Mouse (Mus musculus): ENCODE measurements around the gene Gm10181. TPM values are rescaled to one million over a fixed set of nuclear protein-coding genes. Genes with fewer than 3 reads are reported as not detected.
"Not testable (repeated sequence)": the region's sequence is repeated elsewhere in the genome, so short reads cannot be mapped to it uniquely, and the experiment has no call there.

Gm10181 gene
- polyA plus RNA-seq, 1 experiment, result not detected

GRCm38 (mm10) chr9:25072666-25073065 is 16.6 kb upstream of the Gm10181 start:
- no peak overlapping the region for H3K4me3 ChIP-seq (ENCODE audit: insufficient read depth, low read depth, low read length)
- TF ChIP-seq CTCF (IDR thresholded peaks at IDR 0.05; ENCODE audit: insufficient read depth, low read depth, low read length), result no peak
- TF ChIP-seq POLR2A (IDR thresholded peaks at IDR 0.05; ENCODE audit: insufficient read depth, low read depth, low read length), result no peak
- peaks cover 2% of the 10 kb centered on the region; the same call in 1 of the 2 replicates for H3K4me1 ChIP-seq (ENCODE audit: control insufficient read depth, insufficient read depth, low read length)
- 98% methylated on average over 1 of the region's 1 CpGs for WGBS
- H3K27ac ChIP-seq (ENCODE audit: insufficient read depth, low read depth, low read length), result no peak overlapping the region

GRCm38 (mm10) chr9:25075977-25076376 is 13.2 kb upstream of the Gm10181 start:
- TF ChIP-seq CTCF (IDR thresholded peaks at IDR 0.05; ENCODE audit: insufficient read depth, low read depth, low read length) (no peak), POLR2A (IDR thresholded peaks at IDR 0.05; ENCODE audit: insufficient read depth, low read depth, low read length) (no peak)
- 32% methylated on average over 3 of the region's 3 CpGs for WGBS
- Histone ChIP-seq H3K4me3 (ENCODE audit: insufficient read depth, low read depth, low read length) (no peak overlapping the region), H3K27ac (ENCODE audit: insufficient read depth, low read depth, low read length) (no peak overlapping the region), H3K4me1 (ENCODE audit: control insufficient read depth, insufficient read depth, low read length) (peaks cover 2% of the 10 kb centered on the region; the same call in 1 of the 2 replicates)

GRCm38 (mm10) chr9:25076505-25076904 is 12.7 kb upstream of the Gm10181 start:
- Histone ChIP-seq H3K4me1 (ENCODE audit: control insufficient read depth, insufficient read depth, low read length) (peaks cover 2% of the 10 kb centered on the region; the same call in 1 of the 2 replicates), H3K27ac (ENCODE audit: insufficient read depth, low read depth, low read length) (no peak overlapping the region), H3K4me3 (ENCODE audit: insufficient read depth, low read depth, low read length) (no peak overlapping the region)
- TF ChIP-seq POLR2A (IDR thresholded peaks at IDR 0.05; ENCODE audit: insufficient read depth, low read depth, low read length), result no peak
- WGBS, result 96% methylated on average over 1 of the region's 1 CpGs

GRCm38 (mm10) chr9:25090853-25091252 is 1.6 kb downstream of the Gm10181 start:
- WGBS, result 94% methylated on average over 1 of the region's 1 CpGs
- H3K4me1 ChIP-seq (ENCODE audit: control insufficient read depth, insufficient read depth, low read length), result no peaks in the 10 kb centered on the region
- TF ChIP-seq CTCF (IDR thresholded peaks at IDR 0.05; ENCODE audit: insufficient read depth, low read depth, low read length) (no peak), POLR2A (IDR thresholded peaks at IDR 0.05; ENCODE audit: insufficient read depth, low read depth, low read length) (no peak)
- H3K27ac ChIP-seq (ENCODE audit: insufficient read depth, low read depth, low read length), result no peak overlapping the region
- H3K4me3 ChIP-seq (ENCODE audit: insufficient read depth, low read depth, low read length), result no peak overlapping the region

GRCm38 (mm10) chr9:25102881-25103280 is 13.7 kb downstream of the Gm10181 start:
- TF ChIP-seq CTCF (IDR thresholded peaks at IDR 0.05; ENCODE audit: insufficient read depth, low read depth, low read length), result no peak
- TF ChIP-seq POLR2A (IDR thresholded peaks at IDR 0.05; ENCODE audit: insufficient read depth, low read depth, low read length), result no peak
- WGBS, result 96% methylated on average over 1 of the region's 1 CpGs
- Histone ChIP-seq H3K4me3 (ENCODE audit: insufficient read depth, low read depth, low read length) (no peak overlapping the region), H3K27ac (ENCODE audit: insufficient read depth, low read depth, low read length) (no peak overlapping the region), H3K4me1 (ENCODE audit: control insufficient read depth, insufficient read depth, low read length) (peaks cover 2% of the 10 kb centered on the region; the same call in 1 of the 2 replicates)

- H3K4me3 ChIP-seq (ENCODE audit: insufficient read depth, low read depth, low read length), result no peak overlapping the region
- H3K4me1 ChIP-seq (ENCODE audit: control insufficient read depth, insufficient read depth, low read length), result no peaks in the 10 kb centered on the region
- TF ChIP-seq POLR2A (IDR thresholded peaks at IDR 0.05; ENCODE audit: insufficient read depth, low read depth, low read length) (no peak), CTCF (IDR thresholded peaks at IDR 0.05; ENCODE audit: insufficient read depth, low read depth, low read length) (no peak)
- no peak overlapping the region for H3K27ac ChIP-seq (ENCODE audit: insufficient read depth, low read depth, low read length)
Measured at GRCm38 (mm10) chr9:25104638-25105037, 15.4 kb downstream of the Gm10181 start.

GRCm38 (mm10) chr9:25123590-25123989 is 34.4 kb downstream of the Gm10181 start:
- not testable (repeated sequence) for H3K4me3 ChIP-seq (ENCODE audit: insufficient read depth, low read depth, low read length); H3K4me1 ChIP-seq (ENCODE audit: control insufficient read depth, insufficient read depth, low read length); H3K27ac ChIP-seq (ENCODE audit: insufficient read depth, low read depth, low read length)
- WGBS, result 97% methylated on average over 1 of the region's 1 CpGs

- TF ChIP-seq CTCF (IDR thresholded peaks at IDR 0.05; ENCODE audit: insufficient read depth, low read depth, low read length) (no peak), POLR2A (IDR thresholded peaks at IDR 0.05; ENCODE audit: insufficient read depth, low read depth, low read length) (no peak)
- no peaks in the 10 kb centered on the region for H3K4me1 ChIP-seq (ENCODE audit: control insufficient read depth, insufficient read depth, low read length)
- no peak overlapping the region for H3K27ac ChIP-seq (ENCODE audit: insufficient read depth, low read depth, low read length)
- WGBS, result 89% methylated on average over 2 of the region's 2 CpGs
- H3K4me3 ChIP-seq (ENCODE audit: insufficient read depth, low read depth, low read length), result no peak overlapping the region
Measured at GRCm38 (mm10) chr9:25124048-25124447, 34.8 kb downstream of the Gm10181 start.

GRCm38 (mm10) chr9:25132253-25132652 is 43.0 kb downstream of the Gm10181 start:
- TF ChIP-seq CTCF (IDR thresholded peaks at IDR 0.05; ENCODE audit: insufficient read depth, low read depth, low read length), result no peak
- TF ChIP-seq POLR2A (IDR thresholded peaks at IDR 0.05; ENCODE audit: insufficient read depth, low read depth, low read length), result no peak
- Histone ChIP-seq H3K4me1 (ENCODE audit: control insufficient read depth, insufficient read depth, low read length) (no peaks in the 10 kb centered on the region), H3K4me3 (ENCODE audit: insufficient read depth, low read depth, low read length) (no peak overlapping the region), H3K27ac (ENCODE audit: insufficient read depth, low read depth, low read length) (no peak overlapping the region)

GRCm38 (mm10) chr9:25132920-25133319 is 43.7 kb downstream of the Gm10181 start:
- whole genome bisulfite sequencing, result 74% methylated on average over 4 of the region's 4 CpGs
- Histone ChIP-seq H3K4me1 (ENCODE audit: control insufficient read depth, insufficient read depth, low read length) (no peaks in the 10 kb centered on the region), H3K4me3 (ENCODE audit: insufficient read depth, low read depth, low read length) (no peak overlapping the region), H3K27ac (ENCODE audit: insufficient read depth, low read depth, low read length) (no peak overlapping the region)
- TF ChIP-seq POLR2A (IDR thresholded peaks at IDR 0.05; ENCODE audit: insufficient read depth, low read depth, low read length), result no peak
- no peak for TF ChIP-seq CTCF (IDR thresholded peaks at IDR 0.05; ENCODE audit: insufficient read depth, low read depth, low read length)
